ENCODE assay signal across 8 mouse cellular contexts in the genomic region with DNA sequence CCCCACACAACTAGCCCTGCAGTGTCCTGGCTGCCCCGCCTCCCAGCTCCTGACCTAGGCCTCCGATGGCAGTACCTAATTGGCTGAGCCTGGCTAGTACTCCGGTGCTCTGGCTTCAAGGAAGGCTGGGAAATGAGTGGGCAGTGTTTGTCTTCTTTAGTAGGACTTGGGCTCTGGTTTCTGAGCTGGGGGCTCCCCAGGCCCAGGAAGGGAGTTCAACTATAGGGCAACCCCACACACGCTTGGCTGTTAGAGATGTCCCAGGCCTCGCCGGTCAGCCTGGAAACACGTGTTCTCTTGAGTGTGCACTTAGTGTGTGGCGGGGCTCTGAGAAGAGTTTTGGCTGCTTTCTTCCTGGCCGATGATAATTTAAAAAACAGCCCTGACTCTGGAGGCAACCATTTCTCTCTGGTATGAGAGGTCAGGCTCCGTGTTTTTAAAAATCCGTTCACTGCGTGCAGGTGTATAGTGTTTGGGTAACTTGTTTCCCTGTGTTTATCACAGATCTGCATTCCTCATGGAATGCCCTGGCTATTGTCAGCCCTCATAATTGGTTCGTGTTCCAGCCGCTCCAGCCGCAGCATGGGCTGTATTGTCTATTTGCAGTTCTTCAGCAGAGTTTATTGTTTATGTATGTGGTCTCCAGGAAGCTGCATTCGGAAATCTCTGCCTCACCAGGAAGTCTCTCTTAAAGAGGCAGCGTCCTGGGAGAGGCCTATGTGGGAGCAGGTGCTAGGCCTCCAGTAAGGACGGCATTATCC.
DNase-seq lines count a peak whose midpoint lies in the region; ATAC-seq and TF ChIP-seq lines count a peak whose summit lies in the region.

No protein-coding gene starts in this region.

- no peak overlapping the region for H3K27ac ChIP-seq in ES-E14 (ENCODE audit: insufficient read depth, low read depth, low read length, poor library complexity, severe bottlenecking)
- peak overlapping the region; percentile 90 to 91 for H3K27ac ChIP-seq in heart, embryonic 14.5 days (replicated peaks in 1 of 2; ENCODE audit: control insufficient read depth in 1 of 2, insufficient read depth in 1 of 2, low read depth in 2 of 2, low read length in 2 of 2)

- H3K9me3 ChIP-seq in ES-E14 (ENCODE audit: control insufficient read depth, insufficient read depth, low read depth, low read length), result no peaks in the 10 kb centered on the region
- no peaks in the 10 kb centered on the region for H3K9me3 ChIP-seq in heart, embryonic 14.5 days (ENCODE audit: control insufficient read depth, low read length)

- ATAC-seq in heart, embryonic 14.5 days (ENCODE audit: insufficient number of reproducible peaks, insufficient read depth, low FRiP score, low read depth), result peak; percentile 51

- no peak overlapping the region for H3K4me3 ChIP-seq in ES-E14 (ENCODE audit: insufficient read depth in 1 of 2, low read depth in 1 of 2, low read length in 2 of 2, poor library complexity in 1 of 2, severe bottlenecking in 1 of 2)
- H3K4me3 ChIP-seq in heart, embryonic 14.5 days (ENCODE audit: control insufficient read depth in 1 of 2, insufficient read depth in 1 of 2, low read depth in 1 of 2, low read length in 2 of 2), result 0 out of 4 replicates have a peak overlapping the region, but pooled peaks of 1 of the 2 experiments have one; percentile 12

- in situ Hi-C loops in ES-E14 (cut with MboI; ENCODE audit: low sequenced_read_pairs in 2 of 2, unreplicated experiment in 2 of 2), result no loop called here

- H3K4me2 ChIP-seq in heart, embryonic 14.5 days (ENCODE audit: low read length), result peak overlapping the region; percentile 55

- peaks cover 3 to 11% of the 10 kb centered on the region in 2 experiments for H3K4me1 ChIP-seq in ES-E14 (ENCODE audit: control insufficient read depth in 2 of 2, insufficient read depth in 2 of 2, low read length in 2 of 2, poor library complexity in 1 of 2)
- peaks cover 35 to 36% of the 10 kb centered on the region in 2 experiments for H3K4me1 ChIP-seq in heart, embryonic 14.5 days (ENCODE audit: control insufficient read depth in 2 of 2, insufficient read depth in 2 of 2, low read length in 2 of 2)

- TF ChIP-seq POLR2A in brain, embryonic 14.5 days (IDR thresholded peaks at IDR 0.05; ENCODE audit: borderline replicate concordance, extremely low read depth, insufficient read depth, insufficient read length, poor library complexity, severe bottlenecking), result no peak

- WGBS in heart, embryonic 14.5 days, result 8% methylated on average over 18 of the region's 18 CpGs
- 9% methylated on average over 18 of the region's 18 CpGs for WGBS in large intestine, adult 2 months

- H3K27me3 ChIP-seq in heart, embryonic 14.5 days (ENCODE audit: control insufficient read depth, insufficient read depth, low read length), result no peaks in the 10 kb centered on the region

- 0 out of 2 replicates have a peak overlapping the region, but pooled peaks have one; percentile 1 for H3K9ac ChIP-seq in ES-E14 (ENCODE audit: insufficient read depth, low read depth, low read length, poor library complexity, severe bottlenecking)
- peak overlapping the region; percentile 51 for H3K9ac ChIP-seq in heart, embryonic 14.5 days (ENCODE audit: low read length)

- DNase-seq in ES-E14 (ENCODE audit: low read depth, low spot score), result no peak
- peak; percentile 55 for DNase-seq in brain, embryonic 14.5 days (ENCODE audit: low read depth)
- peak; percentile 50 for DNase-seq in large intestine, adult 2 months (ENCODE audit: low read depth, low spot score)
- peak; percentile 54 for DNase-seq in mesoderm, embryonic 11.5 days (ENCODE audit: low read depth, low spot score)
- peak; percentile 79 for DNase-seq in yolk sac, embryonic 10.5 days (ENCODE audit: low spot score)
- no peak for DNase-seq in right cerebral cortex, adult 2 months (ENCODE audit: low spot score in 2 of 2)
- DNase-seq in cerebellum, adult 8-10 months, result no peak

- no peaks in the 10 kb centered on the region for H3K36me3 ChIP-seq in ES-E14 (ENCODE audit: control insufficient read depth, insufficient read depth, low read length, poor library complexity, severe bottlenecking)
- no peaks in the 10 kb centered on the region for H3K36me3 ChIP-seq in heart, embryonic 14.5 days (ENCODE audit: control insufficient read depth, insufficient read depth, low read length)

- no peak for TF ChIP-seq CTCF in brain, embryonic 14.5 days (IDR thresholded peaks at IDR 0.05; ENCODE audit: borderline replicate concordance, extremely low read depth, insufficient read depth, insufficient read length)

TF ChIP-seq in ES-E14, 5 proteins besides CTCF, POLR2A, EP300 and RAD21:
- TF ChIP-seq CHD2 (IDR thresholded peaks at IDR 0.05; ENCODE audit: low read depth, low read length) (no peak), ZNF384 (IDR thresholded peaks at IDR 0.05; ENCODE audit: low read depth, low read length) (no peak), HCFC1 (IDR thresholded peaks at IDR 0.05; ENCODE audit: borderline replicate concordance, insufficient read depth, low read length) (no peak)

Comparison
In these comparisons a context has a peak if more than half of its experiments do, and no peak if none do; other contexts are left out.
1. DNase-seq: peak in brain, embryonic 14.5 days (single experiment), large intestine, adult 2 months (single experiment), mesoderm, embryonic 11.5 days (single experiment) and yolk sac, embryonic 10.5 days (single experiment); none in ES-E14 (single experiment), right cerebral cortex, adult 2 months (0 of 2) and cerebellum, adult 8-10 months (single experiment).